Mouse (Mus musculus) hindbrain, embryonic 14.5 days (tissue): Measurements from ENCODE around the gene Mpig6b. TPM values are rescaled to one million over a fixed set of nuclear protein-coding genes. Genes with fewer than 3 reads are reported as not detected.
A peak's percentile ranks its signal among the peaks of the same experiment; 100 is the strongest.
"Not testable (repeated sequence)": the region's sequence is repeated elsewhere in the genome, so short reads cannot be mapped to it uniquely, and the experiment has no call there.

Experiments
- ATAC-seq: fragments of 200-750 bp; cut with Nextera tagmentation; 2 replicates; pipeline ENCODE4 v1.8.0; 2017; ENCODE audit warnings: moderate number of reproducible peaks, mild to moderate bottlenecking, moderate TSS enrichment, moderate library complexity; ENCODE audit not compliant: low FRiP score
- DNase-seq: peaks from one replicate; pipeline ENCODE4 v3.0.0-alpha.2; 2015; ENCODE audit warnings: low spot score
- H3K27ac ChIP-seq: fragments of 300-500 bp; sonication (generic); 2 replicates; pipeline ENCODE4 v1.5.1; 2014; ENCODE audit warnings: mild to moderate bottlenecking, moderate library complexity
- H3K27me3 ChIP-seq: fragments of 300-500 bp; sonication (generic); 2 replicates; pipeline ENCODE4 v1.6.1; 2014; ENCODE audit warnings: mild to moderate bottlenecking, low read length, mixed read lengths; ENCODE audit not compliant: control insufficient read depth, insufficient read depth
- H3K36me3 ChIP-seq: fragments of 300-500 bp; sonication (generic); replicated peaks from 2 replicates; pipeline ENCODE4 v1.6.1; 2014; ENCODE audit not compliant: control insufficient read depth, insufficient read depth
- H3K4me1 ChIP-seq: fragments of 300-500 bp; sonication (generic); replicated peaks from 2 replicates; pipeline ENCODE4 v1.6.1; 2014; ENCODE audit warnings: antibody characterized with exemption, low read length, mixed read lengths; ENCODE audit not compliant: control insufficient read depth, insufficient read depth
- H3K4me2 ChIP-seq: fragments of 300-500 bp; sonication (generic); replicated peaks from 2 replicates; pipeline ENCODE4 v1.6.1; 2014; ENCODE audit warnings: mild to moderate bottlenecking, moderate library complexity
- H3K4me3 ChIP-seq: fragments of 300-500 bp; sonication (generic); replicated peaks from 2 replicates; pipeline ENCODE4 v1.5.1; 2014; ENCODE audit warnings: mild to moderate bottlenecking, low read length
- H3K9ac ChIP-seq: fragments of 300-500 bp; sonication (generic); 2 replicates; pipeline ENCODE4 v1.6.1; 2014
- H3K9me3 ChIP-seq: fragments of 300-500 bp; sonication (generic); 2 replicates; pipeline ENCODE4 v1.6.1; 2016; ENCODE audit warnings: low read length; ENCODE audit not compliant: control insufficient read depth
- WGBS: fragments of 180-500 bp; shearing (Covaris S2); extraction: QIAGEN DNeasy Blood & Tissue Kit; methylation state at CpG from one replicate; pipeline ENCODE4 v1.1.7; 2014; 5-methylcytosine and 5-hydroxymethylcytosine counted together
- polyA plus RNA-seq: library from polyadenylated mRNA; unstranded; fragments of >200 nt; fragmentation: Nextera tagmentation; extraction: Ambion mirVana; gene quantifications from 2 replicates; pipeline ENCODE4 v1.2.1, GENCODE M21; 2014

Gene Mpig6b
- polyA plus RNA-seq, 1 experiment from 2014 or later = 0.21 TPM

GRCm38 (mm10) chr17:35046681-35047455 lies 19.1 kb downstream of the Mpig6b start, which contains the start of gene Msh5:
Gene Msh5 (minus strand): TSS chr17:35046745.
- Histone ChIP-seq H3K4me3 (peak within 1 kb of the TSS; percentile 56), H3K4me2 (peak within 1 kb of the TSS; percentile 99), H3K27ac (peak within 1 kb of the TSS; percentile 43; the same call in 1 of the 2 replicates), H3K9ac (peak within 1 kb of the TSS; percentile 84), H3K4me1 (peaks cover 27% of the 10 kb centered on the region), H3K36me3 (no peaks in the 10 kb centered on the region), H3K9me3 (no peaks in the 10 kb centered on the region), H3K27me3 (no peaks in the 10 kb centered on the region)
- ATAC-seq = peak; percentile 98
- DNase-seq = peak; percentile 97
- WGBS = 2% methylated on average over 33 of the region's 33 CpGs

GRCm38 (mm10) chr17:35045807-35046680 lies 19.9 kb downstream of the Mpig6b start:
- peak overlapping the region; percentile 43; the same call in 1 of the 2 replicates for H3K27ac ChIP-seq
- H3K4me2 ChIP-seq = peak overlapping the region; percentile 99
- H3K4me3 ChIP-seq = peak overlapping the region; percentile 56
- H3K4me1 ChIP-seq = peaks cover 19% of the 10 kb centered on the region
- H3K9me3 ChIP-seq = no peaks in the 10 kb centered on the region
- ATAC-seq = peak; percentile 69; the same call in 1 of the 2 replicates
- peak overlapping the region; percentile 84 for H3K9ac ChIP-seq
- no peaks in the 10 kb centered on the region for H3K27me3 ChIP-seq
- no peaks in the 10 kb centered on the region for H3K36me3 ChIP-seq
- 6% methylated on average over 42 of the region's 48 CpGs for WGBS
- DNase-seq = no peak

- peak overlapping the region; percentile 84 for H3K9ac ChIP-seq
- H3K27ac ChIP-seq = no peak overlapping the region
- peak overlapping the region; percentile 56; the same call in 1 of the 2 replicates for H3K4me3 ChIP-seq
- WGBS = 86% methylated on average over 7 of the region's 7 CpGs
- peak overlapping the region; percentile 99 for H3K4me2 ChIP-seq
- H3K27me3 ChIP-seq = no peaks in the 10 kb centered on the region
- no peaks in the 10 kb centered on the region for H3K36me3 ChIP-seq
- no peaks in the 10 kb centered on the region for H3K9me3 ChIP-seq
- DNase-seq = no peak
- ATAC-seq = no peak
- peaks cover 18% of the 10 kb centered on the region for H3K4me1 ChIP-seq
Observed at GRCm38 (mm10) chr17:35044904-35045806, 20.8 kb downstream of the Mpig6b start.

- Histone ChIP-seq H3K4me1 (peaks cover 10% of the 10 kb centered on the region), H3K4me3 (no peak overlapping the region), H3K9ac (no peak overlapping the region), H3K9me3 (no peaks in the 10 kb centered on the region), H3K4me2 (no peak overlapping the region), H3K36me3 (no peaks in the 10 kb centered on the region), H3K27me3 (no peaks in the 10 kb centered on the region), H3K27ac (no peak overlapping the region)
- ATAC-seq (no peak), DNase-seq (no peak)
- 91% methylated on average over 4 of the region's 4 CpGs for WGBS
Observed at GRCm38 (mm10) chr17:35043794-35044193, 22.2 kb downstream of the Mpig6b start.

GRCm38 (mm10) chr17:35039121-35039873 lies 26.7 kb downstream of the Mpig6b start:
- WGBS = 84% methylated on average over 11 of the region's 11 CpGs
- DNase-seq = no peak
- Histone ChIP-seq H3K27ac (no peak overlapping the region), H3K4me2 (no peak overlapping the region), H3K4me1 (no peaks in the 10 kb centered on the region), H3K9me3 (no peaks in the 10 kb centered on the region), H3K9ac (no peak overlapping the region), H3K27me3 (no peaks in the 10 kb centered on the region), H3K4me3 (no peak overlapping the region), H3K36me3 (no peaks in the 10 kb centered on the region)
- no peak for ATAC-seq

- Histone ChIP-seq H3K4me1 (peaks cover 1% of the 10 kb centered on the region; the same call in 1 of the 2 replicates), H3K4me3 (no peak overlapping the region), H3K36me3 (no peaks in the 10 kb centered on the region), H3K4me2 (no peak overlapping the region), H3K27ac (no peak overlapping the region), H3K27me3 (no peaks in the 10 kb centered on the region), H3K9me3 (no peaks in the 10 kb centered on the region), H3K9ac (no peak overlapping the region)
- DNase-seq (no peak), ATAC-seq (no peak)
- WGBS = 76% methylated on average over 6 of the region's 6 CpGs
Observed at GRCm38 (mm10) chr17:35034896-35035295, 31.1 kb downstream of the Mpig6b start.

- WGBS = 82% methylated on average over 1 of the region's 1 CpGs
- not testable (repeated sequence) for H3K4me2 ChIP-seq, ATAC-seq, H3K36me3 ChIP-seq, H3K9ac ChIP-seq, H3K4me3 ChIP-seq, H3K4me1 ChIP-seq, H3K9me3 ChIP-seq, H3K27ac ChIP-seq, DNase-seq, H3K27me3 ChIP-seq
Observed at GRCm38 (mm10) chr17:35033703-35034102, 32.3 kb downstream of the Mpig6b start.

GRCm38 (mm10) chr17:35032323-35032870 lies 33.6 kb downstream of the Mpig6b start:
- Histone ChIP-seq H3K9me3 (no peaks in the 10 kb centered on the region), H3K4me1 (peaks cover 6% of the 10 kb centered on the region), H3K4me2 (no peak overlapping the region), H3K4me3 (no peak overlapping the region), H3K9ac (no peak overlapping the region), H3K36me3 (no peaks in the 10 kb centered on the region), H3K27ac (no peak overlapping the region), H3K27me3 (no peaks in the 10 kb centered on the region)
- ATAC-seq = no peak
- DNase-seq = no peak
- 71% methylated on average over 8 of the region's 8 CpGs for WGBS
